Mouse (Mus musculus) left cerebral cortex, postnatal 10 days (tissue): ENCODE measurements around the gene Igsf23. TPM values are rescaled to one million over a fixed set of nuclear protein-coding genes. Genes with fewer than 3 reads are reported as not detected.
"Not testable (repeated sequence)": the region's sequence is repeated elsewhere in the genome, so short reads cannot be mapped to it uniquely, and the experiment has no call there.

ENCODE experiments used
- DNase-seq, 2 experiments: peaks; one replicate each; pipeline ENCODE4 v3.0.0; 2021 to 2022; ENCODE audit warnings: low spot score in 2 of 2, mixed read lengths in 1 of 2; ENCODE audit errors: extremely low spot score in 1 of 2
- intact Hi-C: fragments of 180-260 bp; cut with DNase I; formaldehyde crosslinking; loops from one replicate; pipeline ENCODE4 v1.15.1; 2025
- total RNA-seq, 2 experiments: library from RNA; stranded (reverse); gene quantifications; 2 replicates each; pipeline ENCODE4 v1.2.3; 2021

Igsf23 gene
- not detected for total RNA-seq

GRCm38 (mm10) chr7:19950589-19950988 lies at the start of gene Igsf23:
TSS of gene Igsf23 (minus strand) at chr7:19950756.
- intact Hi-C loops = no loop called here

GRCm38 (mm10) chr7:19996721-19997120 lies 46.2 kb upstream of the Igsf23 start:
- intact Hi-C loops, DNase-seq: not testable (repeated sequence)

More at GRCm38 (mm10) chr7:19950589-19950988, at the start of gene Igsf23:
- no peak for DNase-seq

- intact Hi-C loops, DNase-seq: not testable (repeated sequence)
Observed at GRCm38 (mm10) chr7:19991165-19991564, 40.6 kb upstream of the Igsf23 start, which contains the start of gene Nlrp9b. TSS of gene Nlrp9b (plus strand) at chr7:19991465.

GRCm38 (mm10) chr7:19971516-19971915 lies 21.0 kb upstream of the Igsf23 start:
- intact Hi-C loops = no loop called here
- DNase-seq = no peak

GRCm38 (mm10) chr7:19970196-19970595 lies 19.6 kb upstream of the Igsf23 start:
- DNase-seq = no peak
- intact Hi-C loops = no loop called here

- DNase-seq = no peak
Observed at GRCm38 (mm10) chr7:19969541-19970090, 19.1 kb upstream of the Igsf23 start.

GRCm38 (mm10) chr7:19969106-19969505 lies 18.6 kb upstream of the Igsf23 start:
- DNase-seq = no peak
- intact Hi-C loops = no loop called here

More at GRCm38 (mm10) chr7:19969541-19970090, 19.1 kb upstream of the Igsf23 start:
- intact Hi-C loops = no loop called here

GRCm38 (mm10) chr7:19964985-19965579 lies 14.5 kb upstream of the Igsf23 start, which contains the start of gene Ceacam20:
TSS of gene Ceacam20 (plus strand) at chr7:19965412.
- intact Hi-C loops = no loop called here
- DNase-seq = no peak

GRCm38 (mm10) chr7:19962423-19962822 lies 11.9 kb upstream of the Igsf23 start:
- DNase-seq = no peak

GRCm38 (mm10) chr7:19956341-19956781 lies 5.8 kb upstream of the Igsf23 start:
- DNase-seq = peak; percentile 75 to 88
- intact Hi-C loops = loop anchor here (2.0 kb wide), 1 partner anchor 46 kb away; no protein-coding TSS in a partner anchor

More at GRCm38 (mm10) chr7:19962423-19962822, 11.9 kb upstream of the Igsf23 start:
- intact Hi-C loops = no loop called here

GRCm38 (mm10) chr7:19955861-19956260 lies 5.3 kb upstream of the Igsf23 start:
- DNase-seq = no peak
- intact Hi-C loops = loop anchor here (2.0 kb wide), 1 partner anchor 45 kb away; no protein-coding TSS in a partner anchor

GRCm38 (mm10) chr7:19953054-19953453 lies 2.5 kb upstream of the Igsf23 start:
- intact Hi-C loops = no loop called here
- DNase-seq = no peak

GRCm38 (mm10) chr7:19952320-19952986 lies 1.9 kb upstream of the Igsf23 start:
- intact Hi-C loops = no loop called here
- no peak for DNase-seq

- intact Hi-C loops = no loop called here
- DNase-seq = no peak
Observed at GRCm38 (mm10) chr7:19949996-19950395, 560 bp downstream of the Igsf23 start.

GRCm38 (mm10) chr7:19948956-19949355 lies 1.6 kb downstream of the Igsf23 start:
- intact Hi-C loops = no loop called here
- no peak for DNase-seq

- intact Hi-C loops = no loop called here
- DNase-seq = no peak
Observed at GRCm38 (mm10) chr7:19945821-19946515, 4.6 kb downstream of the Igsf23 start.

- intact Hi-C loops = no loop called here
- no peak for DNase-seq
Observed at GRCm38 (mm10) chr7:19945201-19945600, 5.4 kb downstream of the Igsf23 start.

- DNase-seq = no peak
- intact Hi-C loops = no loop called here
Observed at GRCm38 (mm10) chr7:19944709-19945108, 5.8 kb downstream of the Igsf23 start.

GRCm38 (mm10) chr7:19940256-19940655 lies 10.3 kb downstream of the Igsf23 start:
- intact Hi-C loops = no loop called here
- no peak for DNase-seq
